Mouse (Mus musculus): ENCODE measurements around the gene Dzank1. TPM values are rescaled to one million over a fixed set of nuclear protein-coding genes. Genes with fewer than 3 reads are reported as not detected.
A peak's percentile ranks its signal among the peaks of the same experiment; 100 is the strongest.

Gene Dzank1
- polyA plus RNA-seq, 1 experiment = 0.16 TPM

- TF ChIP-seq MYOD1 (IDR thresholded peaks at IDR 0.05; ENCODE audit: control insufficient read depth, insufficient read length, low read depth) (no peak), MYOG (IDR thresholded peaks at IDR 0.05; ENCODE audit: control insufficient read depth, extremely low read depth, insufficient read length) (no peak), MAX (IDR thresholded peaks at IDR 0.05) (no peak), USF1 (IDR thresholded peaks at IDR 0.05; ENCODE audit: low read depth) (no peak), CTCF (IDR thresholded peaks at IDR 0.05; ENCODE audit: control insufficient read depth, insufficient read depth, insufficient read length) (no peak), FOSL1 (IDR thresholded peaks at IDR 0.05; ENCODE audit: insufficient read depth, low read length, poor library complexity, severe bottlenecking) (no peak), CEBPB (IDR thresholded peaks at IDR 0.05; ENCODE audit: low read depth) (no peak)
- Histone ChIP-seq H3ac (ENCODE audit: control insufficient read depth, insufficient read length, low read depth) (no peak overlapping the region), H3K79me2 (ENCODE audit: control insufficient read depth, insufficient read depth) (no peaks in the 10 kb centered on the region), H3K27me3 (ENCODE audit: control insufficient read depth, insufficient read depth, insufficient read length) (peaks cover 31% of the 10 kb centered on the region), H3K79me3 (ENCODE audit: low read depth) (no peaks in the 10 kb centered on the region), H3K36me3 (ENCODE audit: control insufficient read depth, insufficient read depth) (no peaks in the 10 kb centered on the region), H3K4me3 (ENCODE audit: insufficient read depth, poor library complexity, severe bottlenecking) (no peak overlapping the region)
Measured at GRCm38 (mm10) chr2:144450378-144450777, 76.8 kb downstream of the Dzank1 start.

GRCm38 (mm10) chr2:144446360-144446999, 80.7 kb downstream of the Dzank1 start:
- TF ChIP-seq FOSL1 (IDR thresholded peaks at IDR 0.05; ENCODE audit: insufficient read depth, low read length, poor library complexity, severe bottlenecking) = no peak
- TF ChIP-seq MAX (IDR thresholded peaks at IDR 0.05) = no peak
- TF ChIP-seq MYOG (IDR thresholded peaks at IDR 0.05; ENCODE audit: control insufficient read depth, extremely low read depth, insufficient read length) = no peak
- TF ChIP-seq USF1 (IDR thresholded peaks at IDR 0.05; ENCODE audit: low read depth) = no peak
- TF ChIP-seq MYOD1 (IDR thresholded peaks at IDR 0.05; ENCODE audit: control insufficient read depth, insufficient read length, low read depth) = no peak
- no peak for TF ChIP-seq CTCF (IDR thresholded peaks at IDR 0.05; ENCODE audit: control insufficient read depth, insufficient read depth, insufficient read length)
- TF ChIP-seq CEBPB (IDR thresholded peaks at IDR 0.05; ENCODE audit: low read depth) = no peak
- Histone ChIP-seq H3K79me3 (ENCODE audit: low read depth) (no peaks in the 10 kb centered on the region), H3K79me2 (ENCODE audit: control insufficient read depth, insufficient read depth) (no peaks in the 10 kb centered on the region), H3K36me3 (ENCODE audit: control insufficient read depth, insufficient read depth) (no peaks in the 10 kb centered on the region), H3ac (ENCODE audit: control insufficient read depth, insufficient read length, low read depth) (no peak overlapping the region), H3K4me3 (ENCODE audit: insufficient read depth, poor library complexity, severe bottlenecking) (no peak overlapping the region), H3K27me3 (ENCODE audit: control insufficient read depth, insufficient read depth, insufficient read length) (peaks cover 18% of the 10 kb centered on the region)

GRCm38 (mm10) chr2:144441386-144441915, 85.8 kb downstream of the Dzank1 start:
- no peak overlapping the region for H3ac ChIP-seq (ENCODE audit: control insufficient read depth, insufficient read length, low read depth)
- H3K27me3 ChIP-seq (ENCODE audit: control insufficient read depth, insufficient read depth, insufficient read length) = no peaks in the 10 kb centered on the region
- no peak overlapping the region for H3K4me3 ChIP-seq (ENCODE audit: insufficient read depth, poor library complexity, severe bottlenecking)
- no peaks in the 10 kb centered on the region for H3K79me2 ChIP-seq (ENCODE audit: control insufficient read depth, insufficient read depth)
- TF ChIP-seq CEBPB (IDR thresholded peaks at IDR 0.05; ENCODE audit: low read depth) (peak; percentile 89), CTCF (IDR thresholded peaks at IDR 0.05; ENCODE audit: control insufficient read depth, insufficient read depth, insufficient read length) (no peak)
- H3K79me3 ChIP-seq (ENCODE audit: low read depth) = no peaks in the 10 kb centered on the region
- no peaks in the 10 kb centered on the region for H3K36me3 ChIP-seq (ENCODE audit: control insufficient read depth, insufficient read depth)

- TF ChIP-seq USF1 (IDR thresholded peaks at IDR 0.05; ENCODE audit: low read depth) = no peak
- no peak for TF ChIP-seq CTCF (IDR thresholded peaks at IDR 0.05; ENCODE audit: control insufficient read depth, insufficient read depth, insufficient read length)
- no peak for TF ChIP-seq FOSL1 (IDR thresholded peaks at IDR 0.05; ENCODE audit: insufficient read depth, low read length, poor library complexity, severe bottlenecking)
- no peak for TF ChIP-seq MYOG (IDR thresholded peaks at IDR 0.05; ENCODE audit: control insufficient read depth, extremely low read depth, insufficient read length)
- TF ChIP-seq MYOD1 (IDR thresholded peaks at IDR 0.05; ENCODE audit: control insufficient read depth, insufficient read length, low read depth) = no peak
- no peak for TF ChIP-seq MAX (IDR thresholded peaks at IDR 0.05)
- TF ChIP-seq CEBPB (IDR thresholded peaks at IDR 0.05; ENCODE audit: low read depth) = no peak
- H3K27me3 ChIP-seq (ENCODE audit: control insufficient read depth, insufficient read depth, insufficient read length) = no peaks in the 10 kb centered on the region
Measured at GRCm38 (mm10) chr2:144439191-144439700, 88.0 kb downstream of the Dzank1 start.

GRCm38 (mm10) chr2:144438424-144438823, 88.8 kb downstream of the Dzank1 start:
- Histone ChIP-seq H3K36me3 (ENCODE audit: control insufficient read depth, insufficient read depth) (no peaks in the 10 kb centered on the region), H3K79me2 (ENCODE audit: control insufficient read depth, insufficient read depth) (no peaks in the 10 kb centered on the region), H3K27me3 (ENCODE audit: control insufficient read depth, insufficient read depth, insufficient read length) (no peaks in the 10 kb centered on the region), H3ac (ENCODE audit: control insufficient read depth, insufficient read length, low read depth) (no peak overlapping the region), H3K4me3 (ENCODE audit: insufficient read depth, poor library complexity, severe bottlenecking) (no peak overlapping the region), H3K79me3 (ENCODE audit: low read depth) (no peaks in the 10 kb centered on the region)
- TF ChIP-seq MYOD1 (IDR thresholded peaks at IDR 0.05; ENCODE audit: control insufficient read depth, insufficient read length, low read depth) (no peak), FOSL1 (IDR thresholded peaks at IDR 0.05; ENCODE audit: insufficient read depth, low read length, poor library complexity, severe bottlenecking) (no peak), CTCF (IDR thresholded peaks at IDR 0.05; ENCODE audit: control insufficient read depth, insufficient read depth, insufficient read length) (no peak)

More at GRCm38 (mm10) chr2:144439191-144439700, 88.0 kb downstream of the Dzank1 start:
- H3ac ChIP-seq (ENCODE audit: control insufficient read depth, insufficient read length, low read depth) = no peak overlapping the region
- H3K4me3 ChIP-seq (ENCODE audit: insufficient read depth, poor library complexity, severe bottlenecking) = no peak overlapping the region
- H3K36me3 ChIP-seq (ENCODE audit: control insufficient read depth, insufficient read depth) = no peaks in the 10 kb centered on the region
- H3K79me3 ChIP-seq (ENCODE audit: low read depth) = no peaks in the 10 kb centered on the region
- H3K79me2 ChIP-seq (ENCODE audit: control insufficient read depth, insufficient read depth) = no peaks in the 10 kb centered on the region

GRCm38 (mm10) chr2:144435679-144436078, 91.5 kb downstream of the Dzank1 start:
- TF ChIP-seq MYOD1 (IDR thresholded peaks at IDR 0.05; ENCODE audit: control insufficient read depth, insufficient read length, low read depth) = no peak
- no peak for TF ChIP-seq MAX (IDR thresholded peaks at IDR 0.05)
- no peak for TF ChIP-seq FOSL1 (IDR thresholded peaks at IDR 0.05; ENCODE audit: insufficient read depth, low read length, poor library complexity, severe bottlenecking)
- no peak for TF ChIP-seq CTCF (IDR thresholded peaks at IDR 0.05; ENCODE audit: control insufficient read depth, insufficient read depth, insufficient read length)
- no peak for TF ChIP-seq CEBPB (IDR thresholded peaks at IDR 0.05; ENCODE audit: low read depth)
- TF ChIP-seq USF1 (IDR thresholded peaks at IDR 0.05; ENCODE audit: low read depth) = no peak
- TF ChIP-seq MYOG (IDR thresholded peaks at IDR 0.05; ENCODE audit: control insufficient read depth, extremely low read depth, insufficient read length) = no peak
- Histone ChIP-seq H3K79me2 (ENCODE audit: control insufficient read depth, insufficient read depth) (no peaks in the 10 kb centered on the region), H3K36me3 (ENCODE audit: control insufficient read depth, insufficient read depth) (no peaks in the 10 kb centered on the region), H3ac (ENCODE audit: control insufficient read depth, insufficient read length, low read depth) (no peak overlapping the region), H3K79me3 (ENCODE audit: low read depth) (no peaks in the 10 kb centered on the region), H3K27me3 (ENCODE audit: control insufficient read depth, insufficient read depth, insufficient read length) (no peaks in the 10 kb centered on the region), H3K4me3 (ENCODE audit: insufficient read depth, poor library complexity, severe bottlenecking) (no peak overlapping the region)

All from C2C12 (cell line).